Mouse (Mus musculus): ENCODE measurements around the gene Susd2. TPM values are rescaled to one million over a fixed set of nuclear protein-coding genes. Genes with fewer than 3 reads are reported as not detected.

The Susd2 gene
- total RNA-seq (2021) (10 to 100 TPM; 10.7 to 13.5 TPM), polyA plus RNA-seq (2012; rRNA removed) (23.3 and 31.3 TPM in 2 replicates)
- long read RNA-seq, transcript Susd2-202 (15 exons, 3,151 nt): major isoform, 6 of 6 reads
- long read RNA-seq, partial matches to known transcripts: 0 of 6 reads
- long read RNA-seq, other reads (novel, unspliced or antisense): 0 of 6 reads

GRCm38 (mm10) chr10:75643741-75644343 is at the start of gene Susd2:
Gene Susd2, minus strand, starts transcription at chr10:75644008.
- peak; percentile 69 for DNase-seq

- no peak for DNase-seq
Measured at GRCm38 (mm10) chr10:75688598-75688997, 44.8 kb upstream of the Susd2 start.

- no peak for DNase-seq
Measured at GRCm38 (mm10) chr10:75686724-75687123, 42.9 kb upstream of the Susd2 start.

- no peak for DNase-seq
Measured at GRCm38 (mm10) chr10:75684035-75685004, 40.5 kb upstream of the Susd2 start.

- DNase-seq: no peak
Measured at GRCm38 (mm10) chr10:75680574-75681001, 36.8 kb upstream of the Susd2 start.

- DNase-seq: no peak
Measured at GRCm38 (mm10) chr10:75679204-75679603, 35.4 kb upstream of the Susd2 start.

GRCm38 (mm10) chr10:75677989-75678388 is 34.2 kb upstream of the Susd2 start:
- DNase-seq: no peak

GRCm38 (mm10) chr10:75677571-75677970 is 33.8 kb upstream of the Susd2 start:
- no peak for DNase-seq

GRCm38 (mm10) chr10:75676819-75677565 is 33.2 kb upstream of the Susd2 start:
- DNase-seq: peak; percentile 26

- DNase-seq: no peak
Measured at GRCm38 (mm10) chr10:75676286-75676685, 32.5 kb upstream of the Susd2 start.

GRCm38 (mm10) chr10:75675594-75675993 is 31.8 kb upstream of the Susd2 start:
- no peak for DNase-seq

- DNase-seq: no peak
Measured at GRCm38 (mm10) chr10:75669936-75670335, 26.1 kb upstream of the Susd2 start.

- DNase-seq: peak; percentile 86
Measured at GRCm38 (mm10) chr10:75667911-75668270, 24.1 kb upstream of the Susd2 start.

GRCm38 (mm10) chr10:75667115-75667910 is 23.5 kb upstream of the Susd2 start:
- DNase-seq: peak; percentile 83

GRCm38 (mm10) chr10:75666451-75667030 is 22.7 kb upstream of the Susd2 start:
- no peak for DNase-seq

GRCm38 (mm10) chr10:75664673-75665270 is 21.0 kb upstream of the Susd2 start:
- no peak for DNase-seq

- DNase-seq: no peak
Measured at GRCm38 (mm10) chr10:75662575-75662974, 18.8 kb upstream of the Susd2 start.

GRCm38 (mm10) chr10:75661876-75662275 is 18.1 kb upstream of the Susd2 start:
- no peak for DNase-seq

GRCm38 (mm10) chr10:75661381-75661780 is 17.6 kb upstream of the Susd2 start:
- DNase-seq: no peak

- DNase-seq: no peak
Measured at GRCm38 (mm10) chr10:75657772-75658171, 14.0 kb upstream of the Susd2 start.
